Mouse (Mus musculus): ENCODE measurements at regions not wholly inside any gene's neighbourhood (a gene's known extent, or its start where the extent isn't known, plus 50 kb on each side); places are given as distances from the start of the nearest gene placed in this dataset.

DNA sequence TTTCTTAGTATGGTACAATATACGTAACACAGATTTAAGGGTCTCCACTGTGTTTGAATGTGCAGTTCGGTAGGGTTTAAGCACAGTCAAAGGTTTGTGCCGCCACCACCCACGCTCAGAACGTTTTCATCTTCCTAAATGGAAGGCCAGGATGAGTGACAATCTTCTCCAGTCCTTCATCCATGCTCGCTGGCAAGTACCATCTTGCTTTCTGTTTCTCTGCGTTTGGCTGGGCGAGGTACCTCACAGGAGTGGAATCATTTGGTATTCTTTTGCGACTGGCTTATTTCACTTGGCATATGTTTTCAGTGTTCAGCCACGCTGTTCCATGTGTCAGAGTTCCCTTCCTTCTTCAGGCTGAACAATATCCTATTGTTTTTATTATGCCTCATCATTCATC lies 342.3 kb downstream of the Pax1 start:
- DNase-seq (ENCODE audit: low spot score in 2 of 2): no peak

DNA sequence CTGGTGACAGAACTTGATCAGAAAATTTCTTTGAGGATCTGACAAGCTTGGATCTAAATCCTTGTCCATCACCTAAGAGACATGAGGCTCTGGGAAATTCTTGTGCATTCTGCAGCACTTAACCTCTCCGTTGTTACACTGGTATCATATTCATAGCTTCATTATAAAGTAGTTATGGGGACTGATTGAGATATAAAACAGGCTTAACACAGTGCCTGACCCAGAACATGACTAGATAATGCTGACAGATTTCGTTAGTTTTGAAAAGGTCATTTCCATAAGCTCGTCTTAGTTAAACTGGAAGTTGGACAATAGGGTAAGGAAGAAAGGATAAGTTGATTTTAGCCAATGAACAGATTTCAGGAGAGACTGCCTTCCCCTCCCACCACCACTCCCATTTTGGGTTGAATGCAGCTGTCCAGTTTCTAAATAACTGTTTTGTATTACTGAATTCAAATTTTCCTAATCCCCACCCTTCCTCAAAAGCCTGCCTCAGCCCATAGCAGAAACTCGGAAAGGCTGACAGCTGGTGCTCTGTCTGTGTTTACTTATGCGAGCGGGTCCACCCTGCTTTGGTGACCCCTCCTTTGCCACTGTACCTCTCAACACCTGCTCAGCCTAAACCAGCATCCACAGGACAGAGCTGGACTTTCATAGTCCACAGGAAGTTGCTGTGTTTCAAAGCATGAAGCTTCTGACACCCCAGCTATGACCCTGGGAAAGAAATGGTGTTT lies 340.8 kb downstream of the Pax1 start:
- no peak for DNase-seq (ENCODE audit: low spot score in 2 of 2)

- DNase-seq (ENCODE audit: low spot score in 2 of 2): no peak
Observed at GRCm38 (mm10) chr2:147699524-147700081, 337.9 kb downstream of the Pax1 start.

- DNase-seq (ENCODE audit: low spot score in 2 of 2): no peak
Observed at GRCm38 (mm10) chr2:147691896-147692295, 330.2 kb downstream of the Pax1 start.

DNA sequence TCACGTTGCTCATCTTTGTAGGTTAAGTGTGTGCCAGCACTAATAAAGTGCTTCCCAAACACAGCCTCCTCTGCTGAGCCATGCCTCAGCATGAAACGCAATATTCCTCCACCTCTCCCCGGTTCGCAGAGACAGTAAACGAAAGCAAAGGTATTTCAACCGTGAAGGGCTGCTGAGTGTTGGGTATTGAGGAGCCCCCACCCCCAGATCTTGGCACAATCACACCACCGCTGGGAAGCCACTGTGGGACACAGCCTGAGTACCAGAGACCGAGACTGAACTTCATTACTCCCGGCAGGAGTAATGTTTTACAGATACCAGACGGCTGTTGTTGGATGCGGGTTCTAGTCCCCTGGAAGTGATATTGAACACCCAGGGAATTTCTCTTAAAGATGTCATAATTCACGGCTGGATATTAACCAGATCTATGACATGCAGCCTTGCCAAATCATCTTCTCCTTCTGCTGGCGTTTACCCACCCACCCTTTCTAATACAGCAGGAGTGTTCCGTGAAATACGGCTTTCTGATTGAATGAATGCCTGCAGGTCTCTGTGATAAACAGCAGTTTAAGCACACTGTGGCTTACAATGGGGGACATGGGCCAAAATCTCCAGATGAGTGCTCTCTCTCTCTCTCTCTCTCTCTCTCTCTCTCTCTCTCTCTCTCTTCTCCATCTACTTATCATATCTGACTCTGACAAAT lies 328.9 kb downstream of the Pax1 start:
- DNase-seq (ENCODE audit: low spot score in 2 of 2): no peak

DNA sequence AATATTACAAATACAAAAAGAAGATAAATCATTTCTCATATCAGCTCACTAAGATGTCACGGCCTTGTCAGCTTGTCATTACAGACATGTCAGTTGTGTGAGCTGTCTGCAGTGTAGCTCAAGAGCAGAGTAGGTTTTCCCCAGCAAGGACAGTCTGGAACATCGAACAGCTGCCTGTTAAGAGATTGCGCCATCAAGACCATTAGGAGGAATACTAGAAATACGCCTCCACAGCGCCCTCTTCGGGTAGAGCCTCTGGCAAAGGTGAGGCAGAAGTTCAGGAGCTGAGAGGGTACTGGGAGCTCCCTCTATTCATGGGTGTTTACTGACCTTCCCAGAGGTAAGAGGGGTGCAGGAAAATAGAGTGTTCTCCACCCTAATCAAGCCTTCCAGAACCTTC lies 327.0 kb downstream of the Pax1 start:
- DNase-seq (ENCODE audit: low spot score in 2 of 2): no peak

DNA sequence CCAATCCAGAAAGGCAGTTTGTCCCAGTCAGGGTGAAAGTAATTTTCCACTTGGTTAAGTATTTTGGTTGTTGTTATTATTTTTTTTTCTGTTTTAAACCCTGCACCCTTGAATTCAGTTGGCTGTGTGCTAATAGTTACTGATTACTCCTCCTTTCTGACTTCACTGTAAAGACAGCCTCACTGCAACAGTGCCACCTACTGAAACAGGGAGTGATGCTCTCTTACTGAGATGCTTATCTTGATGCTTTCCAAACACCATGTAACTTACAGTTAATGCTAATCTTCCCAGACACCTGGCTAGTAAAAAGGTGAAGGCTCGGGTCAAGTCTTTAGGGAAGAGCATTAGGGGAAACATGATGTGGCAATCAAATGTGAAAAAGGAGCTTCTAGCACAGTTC lies 294.9 kb downstream of the Pax1 start:
- DNase-seq (ENCODE audit: low spot score in 2 of 2): no peak

GRCm38 (mm10) chr2:147650229-147650628 lies 288.5 kb downstream of the Pax1 start:
- no peak for DNase-seq (ENCODE audit: low spot score in 2 of 2)

DNA sequence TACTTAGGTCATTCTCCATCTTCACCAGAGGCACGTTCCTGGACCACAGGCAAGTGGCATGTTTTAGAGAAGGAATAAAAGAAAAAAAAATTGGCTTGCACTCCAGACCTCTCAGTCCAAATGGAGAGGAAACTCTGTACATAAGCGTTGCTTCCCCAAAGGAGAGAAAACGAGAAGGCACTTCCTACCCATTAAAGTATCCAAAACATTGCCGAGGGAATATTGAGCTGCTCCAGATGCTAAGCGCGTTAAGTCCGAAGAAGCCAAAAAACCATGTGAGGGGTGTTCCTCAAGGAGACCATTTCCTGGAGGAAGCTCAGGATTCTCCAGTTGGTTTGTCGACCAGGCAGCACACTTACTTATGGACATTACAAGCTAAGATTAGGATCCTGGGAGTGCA lies 286.2 kb downstream of the Pax1 start:
- no peak for DNase-seq (ENCODE audit: low spot score in 2 of 2)

DNA sequence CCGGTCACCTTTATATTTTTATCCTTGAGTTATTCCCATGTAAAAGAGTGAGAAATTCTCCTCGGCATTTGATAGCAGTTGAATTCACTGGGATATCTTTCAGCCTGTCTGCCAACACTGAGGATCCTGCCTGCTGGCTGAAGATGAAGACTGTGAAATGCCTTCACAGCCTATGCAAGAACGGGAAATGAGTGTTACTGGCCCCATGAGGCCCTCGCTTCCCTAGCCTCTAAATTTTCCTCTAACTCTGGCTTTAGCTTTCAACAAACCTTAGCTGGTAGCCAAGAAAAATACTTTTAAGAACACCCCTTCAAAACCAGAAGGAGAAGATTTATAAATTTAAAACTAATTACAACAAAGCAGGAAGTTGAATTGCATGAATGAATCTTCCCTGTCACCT lies 285.8 kb downstream of the Pax1 start:
- no peak for DNase-seq (ENCODE audit: low spot score in 2 of 2)

DNA sequence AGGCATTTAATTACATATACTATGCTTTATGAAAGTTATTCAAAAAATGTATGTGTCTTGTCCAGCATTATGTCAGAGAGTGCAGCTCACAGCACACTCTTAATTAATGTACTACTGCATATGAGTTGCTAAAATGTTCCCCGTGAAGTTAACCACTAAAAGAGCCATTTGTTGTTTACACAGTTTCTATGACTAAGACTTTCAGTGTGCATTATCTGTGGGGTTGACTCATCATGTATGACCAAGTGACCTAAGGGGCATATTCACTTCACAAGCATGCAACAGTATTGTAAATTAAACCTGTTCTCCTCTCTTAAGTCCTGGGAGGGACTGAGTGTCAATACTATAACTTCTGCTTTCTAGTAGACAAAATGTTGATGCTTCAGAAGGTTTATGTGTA lies 276.2 kb downstream of the Pax1 start:
- no peak for DNase-seq (ENCODE audit: low spot score in 2 of 2)

DNA sequence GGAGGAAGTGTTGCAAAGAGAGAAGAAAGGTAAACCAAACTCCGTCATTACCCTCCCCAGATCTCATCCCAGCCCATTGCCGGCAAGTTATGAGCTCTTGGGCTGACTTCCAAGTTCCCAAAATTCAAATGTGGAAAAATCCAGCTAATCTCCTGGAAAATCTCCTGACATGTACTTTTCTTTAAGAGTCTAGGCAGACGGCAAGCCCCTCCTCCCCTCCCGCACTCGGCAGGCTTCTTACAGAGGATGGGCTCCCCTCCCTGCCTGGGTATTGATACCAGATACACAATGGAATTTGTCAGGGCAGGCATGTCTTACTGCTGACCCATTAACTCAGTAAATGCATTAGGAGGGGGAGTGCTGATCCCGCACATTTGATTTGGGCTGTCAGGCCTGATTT lies 271.0 kb downstream of the Pax1 start:
- DNase-seq (ENCODE audit: low spot score in 2 of 2): no peak

GRCm38 (mm10) chr2:147629716-147630115 lies 268.0 kb downstream of the Pax1 start:
- DNase-seq (ENCODE audit: low spot score in 2 of 2): no peak

DNA sequence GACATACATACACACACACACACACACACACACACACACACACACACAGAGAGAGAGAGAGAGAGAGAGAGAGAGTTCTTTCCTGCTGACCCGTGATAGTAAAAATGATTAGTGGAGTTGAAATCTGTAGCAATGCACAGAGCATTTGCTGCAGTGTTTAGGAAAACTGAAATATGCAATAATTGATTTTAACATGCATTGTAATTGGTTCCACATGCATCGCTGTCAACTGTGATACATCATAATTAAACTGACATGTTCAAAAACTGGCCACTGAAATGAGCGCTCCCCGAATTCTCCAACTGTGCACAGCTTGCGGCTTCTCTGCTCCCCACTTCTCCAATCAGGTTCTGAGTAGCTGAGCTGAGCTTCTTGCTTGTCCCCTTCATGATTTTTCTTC lies 265.4 kb downstream of the Pax1 start:
- no peak for DNase-seq (ENCODE audit: low spot score in 2 of 2)

- DNase-seq (ENCODE audit: low spot score in 2 of 2): no peak
Observed at GRCm38 (mm10) chr2:147623116-147623515, 261.4 kb downstream of the Pax1 start.

GRCm38 (mm10) chr2:147617849-147618248 lies 256.1 kb downstream of the Pax1 start:
- DNase-seq (ENCODE audit: low spot score in 2 of 2): peak; percentile 14 to 19

DNA sequence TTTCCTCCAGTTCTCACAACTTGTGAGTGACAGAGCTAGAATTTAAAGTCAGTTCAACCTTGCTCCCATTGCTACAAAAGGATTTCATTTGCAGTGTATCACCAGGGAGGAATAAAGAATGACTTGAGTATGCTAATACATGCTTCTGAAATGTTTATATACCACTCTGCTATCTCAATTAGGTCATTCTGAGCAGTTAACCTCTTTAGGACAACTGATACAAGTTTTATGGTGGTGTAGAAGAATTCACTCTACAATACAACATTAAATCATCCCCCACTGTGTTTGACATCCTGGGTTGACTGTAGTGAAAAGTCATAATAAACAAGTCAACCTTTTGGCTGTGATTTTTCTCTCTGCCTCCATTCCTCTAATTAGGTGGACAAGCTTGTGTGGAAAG lies 248.6 kb downstream of the Pax1 start:
- DNase-seq (ENCODE audit: low spot score in 2 of 2): no peak

GRCm38 (mm10) chr2:147601639-147602038 lies 239.9 kb downstream of the Pax1 start:
- DNase-seq (ENCODE audit: low spot score in 2 of 2): no peak

DNA sequence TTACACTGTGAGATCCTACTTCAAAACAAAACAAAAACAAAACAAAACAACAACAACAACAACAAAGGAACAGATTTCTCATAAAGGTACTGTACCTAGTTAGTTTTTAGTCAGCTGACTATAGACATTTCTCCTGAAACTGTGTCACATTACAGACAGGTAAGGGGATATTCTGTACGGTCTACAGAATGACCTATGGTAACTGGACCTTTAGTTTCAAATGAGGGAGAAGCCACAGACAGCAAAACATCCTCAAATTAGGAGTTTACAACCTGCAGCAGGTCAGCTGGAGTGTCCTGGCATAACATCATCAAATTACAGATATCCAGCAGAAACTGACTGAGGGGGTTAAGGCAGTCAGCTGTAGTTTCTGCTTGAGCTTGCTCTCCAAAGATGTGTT lies 210.7 kb downstream of the Pax1 start:
- no peak for DNase-seq (ENCODE audit: low spot score in 2 of 2)

DNA sequence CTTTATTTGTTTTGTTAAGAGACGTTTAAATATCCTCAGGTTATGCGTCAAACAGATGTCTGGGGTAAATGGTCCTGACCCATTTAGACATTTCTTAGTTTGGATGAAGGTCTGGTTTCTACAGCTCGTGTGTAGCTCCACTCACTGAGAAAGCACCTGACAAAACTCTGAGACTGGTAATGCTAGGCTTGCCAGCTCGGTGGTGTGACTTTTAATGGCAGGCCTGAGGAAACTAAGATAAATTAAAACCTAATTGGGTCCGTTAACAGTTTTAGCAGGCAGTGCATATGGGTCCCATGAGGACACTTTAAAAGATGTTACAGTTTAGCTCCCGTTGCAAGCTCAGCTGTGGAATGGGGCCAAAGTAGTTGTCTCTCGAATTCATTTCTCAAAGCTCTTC lies 199.5 kb downstream of the Pax1 start:
- no peak for DNase-seq (ENCODE audit: low spot score in 2 of 2)

DNA sequence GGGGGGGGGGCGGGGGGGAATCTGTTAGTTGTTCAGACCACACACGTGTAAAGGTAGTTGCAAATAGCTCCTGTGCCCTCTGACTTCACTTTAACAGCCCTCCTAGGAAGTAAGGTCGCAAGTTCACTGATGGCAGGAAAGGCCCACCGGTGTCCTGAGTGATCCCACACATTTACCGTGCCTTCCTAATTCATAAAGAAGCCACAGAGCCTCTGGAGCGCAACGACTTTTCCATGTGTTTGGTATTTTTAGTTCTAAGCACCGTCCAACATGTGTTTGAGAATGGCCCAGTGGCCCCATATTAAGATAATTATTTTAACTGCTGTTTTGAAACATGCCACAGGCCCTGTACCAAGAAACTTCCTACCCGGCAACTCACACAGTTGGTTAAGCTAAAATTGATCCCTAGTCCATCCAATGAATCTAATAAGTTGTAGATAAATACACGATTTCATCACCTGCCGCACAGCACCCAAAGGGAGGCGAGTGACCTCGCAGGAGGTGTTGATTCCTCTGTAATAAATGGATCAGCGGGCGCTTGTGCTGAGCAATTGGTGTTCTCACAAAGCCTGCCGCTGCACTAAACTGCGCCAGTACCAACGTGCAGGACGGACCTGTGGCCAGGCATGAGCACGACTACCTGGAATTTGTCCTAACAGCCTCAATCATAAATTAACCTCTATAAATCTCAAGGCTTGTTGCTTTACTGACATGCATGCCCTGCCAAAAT lies 198.9 kb downstream of the Pax1 start:
- no peak for DNase-seq (ENCODE audit: low spot score in 2 of 2)

DNA sequence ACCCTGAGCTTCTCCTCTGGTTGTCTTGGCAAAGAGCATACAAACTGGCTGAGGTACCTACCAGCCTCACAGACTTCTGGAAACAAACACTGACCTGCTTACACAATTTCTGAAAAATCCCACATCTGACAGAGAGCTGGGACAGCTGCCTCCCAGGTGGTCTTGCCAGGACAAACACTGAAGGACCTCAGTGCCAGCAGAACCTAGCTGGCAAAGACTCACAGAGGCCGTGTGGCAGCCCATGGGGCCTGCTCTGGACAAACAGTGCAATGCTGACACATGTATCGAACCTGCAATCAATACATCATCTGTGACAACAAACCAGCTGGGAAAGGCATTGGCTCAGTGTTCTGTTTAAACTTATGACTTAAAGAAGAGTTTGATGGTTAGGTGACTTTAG lies 167.4 kb downstream of the Pax1 start:
- no peak for DNase-seq (ENCODE audit: low spot score in 2 of 2)

GRCm38 (mm10) chr2:147515436-147515835 lies 153.7 kb downstream of the Pax1 start:
- no peak for DNase-seq (ENCODE audit: low spot score in 2 of 2)

Measured in frontal cortex, postnatal 14 days (tissue).